Mouse (Mus musculus) embryonic facial prominence, embryonic 11.5 days (tissue): Measurements from ENCODE around the gene Rora. TPM values are rescaled to one million over a fixed set of nuclear protein-coding genes. Genes with fewer than 3 reads are reported as not detected.

ENCODE experiments used
- ATAC-seq: fragments of 200-750 bp; cut with Nextera tagmentation; replicated peaks from 2 replicates; pipeline ENCODE4 v1.8.0; 2017; ENCODE audit warnings: low read depth; ENCODE audit not compliant: insufficient number of reproducible peaks, low FRiP score, low TSS enrichment
- DNase-seq: peaks from one replicate; pipeline ENCODE4 v3.0.0-alpha.2; 2015; ENCODE audit warnings: low spot score
- H3K27ac ChIP-seq: fragments of 300-500 bp; sonication (generic); replicated peaks from 2 replicates; pipeline ENCODE4 v1.5.1; 2014; ENCODE audit warnings: mild to moderate bottlenecking, low read depth, low read length, control low read depth
- H3K27me3 ChIP-seq: fragments of 300-500 bp; sonication (generic); 2 replicates; pipeline ENCODE4 v1.6.1; 2014; ENCODE audit warnings: mild to moderate bottlenecking, low read length, moderate library complexity, mixed read lengths; ENCODE audit not compliant: control insufficient read depth, insufficient read depth
- H3K36me3 ChIP-seq: fragments of 300-500 bp; sonication (generic); replicated peaks from 2 replicates; pipeline ENCODE4 v1.6.1; 2014; ENCODE audit warnings: low read depth, mild to moderate bottlenecking, low read length, moderate library complexity, mixed read lengths; ENCODE audit not compliant: control insufficient read depth, insufficient read depth
- H3K4me1 ChIP-seq: fragments of 300-500 bp; sonication (generic); 2 replicates; pipeline ENCODE4 v1.6.1; 2014; ENCODE audit warnings: low read length, mixed read lengths; ENCODE audit not compliant: control insufficient read depth, insufficient read depth
- H3K4me2 ChIP-seq: fragments of 300-500 bp; sonication (generic); 2 replicates; pipeline ENCODE4 v1.6.1; 2014; ENCODE audit warnings: low read depth, mild to moderate bottlenecking, control low read depth, low read length, moderate library complexity
- H3K4me3 ChIP-seq: fragments of 300-500 bp; sonication (generic); 2 replicates; pipeline ENCODE4 v1.5.1; 2014; ENCODE audit warnings: low read depth, low read length, control low read depth
- H3K9ac ChIP-seq: fragments of 300-500 bp; sonication (generic); replicated peaks from 2 replicates; pipeline ENCODE4 v1.6.1; 2014; ENCODE audit warnings: mild to moderate bottlenecking, control low read depth, low read length
- H3K9me3 ChIP-seq: fragments of 300-500 bp; sonication (generic); replicated peaks from 2 replicates; pipeline ENCODE4 v1.6.1; 2016; ENCODE audit warnings: mild to moderate bottlenecking, low read length, inconsistent platforms, mixed read lengths; ENCODE audit not compliant: control insufficient read depth
- WGBS: fragments of 180-500 bp; shearing (Covaris S2); extraction: QIAGEN DNeasy Blood & Tissue Kit; methylation state at CpG from one replicate; pipeline ENCODE4 v1.1.7; 2014; 5-methylcytosine and 5-hydroxymethylcytosine counted together
- polyA plus RNA-seq: library from polyadenylated mRNA; unstranded; fragments of >200 nt; fragmentation: Nextera tagmentation; extraction: Ambion mirVana; gene quantifications from 2 replicates; pipeline ENCODE4 v1.2.1, GENCODE M21; 2014

Gene Rora
- polyA plus RNA-seq, 1 experiment from 2014 or later, result 5.7 TPM

DNA sequence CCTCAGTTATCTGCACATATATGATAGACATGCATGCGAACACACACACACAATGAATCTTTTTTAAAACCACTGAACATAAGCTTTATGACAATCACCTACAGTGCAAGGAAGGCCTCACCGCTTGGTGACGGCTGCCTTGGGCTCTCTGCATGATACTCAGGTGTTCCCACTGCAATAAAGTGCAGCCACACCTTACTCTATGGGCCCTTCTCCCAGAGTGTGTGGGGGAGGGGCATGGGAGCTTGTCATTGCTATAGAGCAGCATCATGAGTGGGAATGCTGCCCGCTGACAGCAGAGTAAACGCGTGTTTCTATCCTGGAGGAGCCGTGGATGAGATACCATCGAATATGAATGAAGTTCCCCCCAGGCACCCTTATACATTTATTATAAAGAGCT, 525.6 kb downstream of the Rora start:
- Histone ChIP-seq H3K27me3 (no peaks in the 10 kb centered on the region), H3K9ac (no peak overlapping the region), H3K9me3 (no peaks in the 10 kb centered on the region), H3K4me1 (no peaks in the 10 kb centered on the region), H3K36me3 (no peaks in the 10 kb centered on the region), H3K4me2 (no peak overlapping the region), H3K4me3 (no peak overlapping the region), H3K27ac (no peak overlapping the region)
- ATAC-seq (no peak), DNase-seq (no peak)
- WGBS, result 93% methylated on average over 8 of the region's 8 CpGs

DNA sequence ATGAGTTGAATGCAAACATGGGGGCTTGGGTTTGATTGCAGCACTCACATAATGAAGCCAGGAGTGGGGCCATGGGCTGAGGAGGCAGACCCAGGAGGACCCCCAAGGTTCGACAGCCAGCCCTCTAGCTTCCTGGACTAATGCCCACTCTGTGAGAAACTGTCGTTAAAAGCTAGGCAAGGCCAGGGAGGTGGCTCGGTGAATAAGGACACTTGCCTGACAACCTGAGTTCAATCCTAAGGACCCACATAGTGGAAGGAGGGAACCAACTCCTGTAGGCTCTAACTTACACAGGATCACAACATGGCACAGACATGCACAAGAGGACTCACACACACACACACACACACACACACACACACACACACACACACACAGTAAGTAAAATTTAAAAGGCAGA, 527.4 kb downstream of the Rora start:
- no peak for DNase-seq
- no peak overlapping the region for H3K4me2 ChIP-seq
- no peak overlapping the region for H3K4me3 ChIP-seq
- 51% methylated on average over 3 of the region's 3 CpGs for WGBS
- no peaks in the 10 kb centered on the region for H3K9me3 ChIP-seq
- H3K36me3 ChIP-seq, result no peaks in the 10 kb centered on the region
- no peaks in the 10 kb centered on the region for H3K27me3 ChIP-seq
- no peaks in the 10 kb centered on the region for H3K4me1 ChIP-seq
- H3K9ac ChIP-seq, result no peak overlapping the region
- H3K27ac ChIP-seq, result no peak overlapping the region
- ATAC-seq, result 0 out of 2 replicates have a peak, but pooled peaks have one; percentile 6

DNA sequence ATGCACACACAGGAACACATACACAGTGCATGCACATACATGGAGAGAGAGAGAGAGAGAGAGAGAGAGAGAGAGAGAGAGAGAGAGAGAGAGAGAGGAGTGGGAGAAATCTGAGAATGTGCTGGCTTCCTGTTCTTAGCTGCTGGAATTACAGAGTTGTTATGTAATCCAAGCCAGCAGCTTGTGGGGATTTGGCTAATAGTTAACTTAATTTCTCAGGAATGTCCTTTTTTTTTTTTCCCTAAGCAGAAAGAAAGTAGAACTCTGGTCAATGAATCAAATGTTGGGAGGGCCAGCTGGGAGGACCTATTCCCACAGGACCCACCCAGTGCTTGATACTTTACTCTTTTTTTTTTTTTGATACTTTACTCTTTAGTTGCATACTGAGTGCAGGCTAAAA, 527.8 kb downstream of the Rora start:
- Histone ChIP-seq H3K27ac (no peak overlapping the region), H3K4me3 (no peak overlapping the region), H3K36me3 (no peaks in the 10 kb centered on the region), H3K4me2 (no peak overlapping the region), H3K9me3 (no peaks in the 10 kb centered on the region), H3K27me3 (no peaks in the 10 kb centered on the region), H3K9ac (no peak overlapping the region), H3K4me1 (no peaks in the 10 kb centered on the region)
- 0 out of 2 replicates have a peak, but pooled peaks have one; percentile 39 for ATAC-seq
- peak; percentile 74 for DNase-seq

DNA sequence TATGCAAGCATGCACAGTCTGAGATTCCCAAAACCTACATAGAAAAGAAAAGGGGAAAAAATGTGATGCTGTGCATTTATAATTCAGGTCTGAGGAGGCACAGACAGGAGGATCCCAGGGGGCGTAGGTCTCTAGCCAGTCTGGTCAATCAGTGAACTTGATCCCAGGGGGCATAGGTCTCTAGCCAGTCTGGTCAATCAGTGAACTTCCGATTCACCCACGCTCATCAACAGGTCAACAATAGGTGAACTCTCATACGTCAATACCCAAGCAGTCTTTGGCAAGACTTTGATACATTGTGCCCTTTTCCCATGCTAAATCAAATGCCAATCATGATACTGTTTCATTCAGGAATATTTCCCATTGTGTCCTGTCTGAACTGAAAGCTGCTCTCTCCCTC, 530.3 kb downstream of the Rora start:
- DNase-seq, result no peak
- no peak overlapping the region for H3K27ac ChIP-seq
- H3K4me1 ChIP-seq, result no peaks in the 10 kb centered on the region
- WGBS, result 47% methylated on average over 4 of the region's 4 CpGs
- H3K4me2 ChIP-seq, result no peak overlapping the region
- no peaks in the 10 kb centered on the region for H3K27me3 ChIP-seq
- no peaks in the 10 kb centered on the region for H3K9me3 ChIP-seq
- H3K36me3 ChIP-seq, result no peaks in the 10 kb centered on the region
- no peak for ATAC-seq
- H3K9ac ChIP-seq, result no peak overlapping the region
- no peak overlapping the region for H3K4me3 ChIP-seq

DNA sequence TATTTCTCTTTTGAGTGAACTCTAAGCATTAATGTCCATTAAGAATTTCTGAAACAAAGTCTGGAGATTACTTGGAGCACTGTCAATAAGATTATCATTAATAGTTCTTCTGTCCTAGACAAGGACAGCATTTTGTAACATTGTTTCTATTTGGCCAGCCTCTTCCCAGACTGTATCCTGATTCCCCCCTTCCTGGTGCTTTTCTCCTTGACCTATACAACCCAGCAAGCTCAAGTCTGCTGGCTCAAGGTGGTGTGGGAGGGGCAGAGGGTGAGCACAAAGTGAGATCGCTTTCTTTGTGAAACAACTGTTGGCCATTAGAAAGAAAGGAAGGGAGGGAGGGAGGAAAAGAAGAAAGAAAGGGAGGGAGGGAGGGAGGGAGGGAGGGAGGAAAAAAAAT, 537.1 kb downstream of the Rora start:
- Histone ChIP-seq H3K27ac (no peak overlapping the region), H3K4me1 (no peaks in the 10 kb centered on the region), H3K9ac (no peak overlapping the region), H3K27me3 (no peaks in the 10 kb centered on the region), H3K36me3 (no peaks in the 10 kb centered on the region), H3K4me3 (no peak overlapping the region), H3K9me3 (no peaks in the 10 kb centered on the region), H3K4me2 (no peak overlapping the region)
- no CpG with 5 or more reads among the region's 1 CpGs for WGBS
- ATAC-seq, result no peak
- DNase-seq, result no peak

DNA sequence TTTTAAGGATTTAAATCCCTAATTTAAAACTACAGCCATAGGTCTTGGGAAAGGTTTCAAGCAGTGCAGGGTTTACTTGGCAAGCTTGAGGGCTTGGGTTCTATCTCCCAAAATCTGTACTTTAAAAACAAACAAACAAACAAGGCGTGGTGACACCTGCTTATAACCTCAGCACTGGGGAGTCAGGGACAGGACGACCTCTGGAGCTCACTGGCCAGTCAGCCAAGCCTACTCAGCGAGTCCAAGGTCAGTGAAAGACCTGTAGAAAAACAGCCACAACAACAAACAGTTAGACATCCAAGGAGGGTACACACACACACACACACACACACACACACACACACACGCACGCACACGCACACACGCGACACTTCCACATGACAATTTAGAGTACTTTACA, 538.9 kb downstream of the Rora start:
- Histone ChIP-seq H3K4me2 (no peak overlapping the region), H3K4me1 (no peaks in the 10 kb centered on the region), H3K4me3 (no peak overlapping the region), H3K9ac (no peak overlapping the region), H3K9me3 (no peaks in the 10 kb centered on the region), H3K27me3 (no peaks in the 10 kb centered on the region), H3K27ac (no peak overlapping the region), H3K36me3 (no peaks in the 10 kb centered on the region)
- ATAC-seq (no peak), DNase-seq (no peak)
- WGBS, result 85% methylated on average over 8 of the region's 8 CpGs

DNA sequence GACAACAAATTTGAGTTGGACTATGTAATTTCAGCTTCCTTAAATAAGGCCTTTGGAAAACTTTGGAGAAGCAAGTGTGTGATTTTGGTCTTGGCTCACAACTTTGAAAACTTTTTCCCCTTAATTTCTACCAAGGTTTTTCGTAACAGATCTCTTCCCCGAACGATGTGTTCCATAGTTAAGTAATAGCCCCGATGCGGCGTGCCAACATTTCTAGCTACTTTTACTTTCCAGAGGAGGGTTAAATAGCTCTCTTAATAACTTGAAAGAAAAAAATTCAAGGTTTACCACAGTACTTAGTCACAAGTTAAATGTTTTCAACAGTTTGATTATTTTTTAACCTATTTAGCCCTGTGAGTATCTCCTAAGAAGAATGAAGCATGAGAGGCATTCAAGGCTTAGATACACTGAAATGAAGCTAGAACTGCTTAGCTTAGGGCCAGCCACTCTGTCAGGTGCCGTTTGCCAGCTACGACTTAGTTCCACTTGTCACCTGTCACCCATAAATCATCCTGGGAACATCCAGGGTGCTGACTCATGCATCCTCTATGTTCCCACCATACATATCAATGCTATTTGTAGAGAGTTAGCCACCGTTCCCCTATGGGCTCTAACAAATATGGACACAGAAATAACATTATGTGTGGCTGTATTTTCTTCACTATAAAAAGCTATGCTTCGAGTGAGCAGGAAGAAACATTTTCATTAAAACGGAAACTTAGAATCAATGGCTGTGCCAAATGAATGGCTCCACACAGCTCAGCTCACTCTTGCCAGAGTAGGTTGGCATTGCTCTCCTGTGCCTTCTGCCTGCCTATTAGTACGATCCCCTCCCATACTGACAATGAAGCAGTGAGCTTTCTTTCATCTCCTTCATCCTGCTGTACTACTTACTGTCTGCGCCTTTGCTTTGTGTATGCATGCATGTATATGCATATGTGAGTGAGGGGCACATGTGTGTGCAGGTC, 541.3 kb downstream of the Rora start:
- 88% methylated on average over 13 of the region's 13 CpGs for WGBS

DNA sequence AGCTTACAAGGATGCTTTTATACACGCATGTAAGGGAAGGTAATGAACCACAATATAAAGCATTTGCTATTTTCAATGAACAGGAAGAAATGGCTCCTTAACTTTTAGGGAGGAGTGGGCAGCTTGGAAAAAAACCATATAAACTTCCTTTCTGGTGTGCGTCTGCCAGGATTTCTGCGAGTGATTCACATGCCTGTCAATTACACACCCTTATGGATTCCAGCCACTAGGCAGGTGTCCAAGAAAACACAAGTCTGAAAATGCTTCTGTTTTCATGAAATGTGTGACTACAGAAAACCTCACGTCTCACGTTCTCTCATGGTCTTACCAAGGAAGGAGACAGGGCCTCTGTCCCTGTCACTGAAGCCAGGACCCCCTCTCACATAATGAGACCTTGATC, 560.2 kb downstream of the Rora start:
- H3K36me3 ChIP-seq, result no peaks in the 10 kb centered on the region
- no peak for DNase-seq
- no peak overlapping the region for H3K4me3 ChIP-seq
- no peaks in the 10 kb centered on the region for H3K27me3 ChIP-seq
- no peak overlapping the region for H3K9ac ChIP-seq
- H3K9me3 ChIP-seq, result no peaks in the 10 kb centered on the region
- no peak for ATAC-seq
- H3K27ac ChIP-seq, result no peak overlapping the region
- H3K4me1 ChIP-seq, result no peaks in the 10 kb centered on the region
- H3K4me2 ChIP-seq, result no peak overlapping the region
- 78% methylated on average over 5 of the region's 5 CpGs for WGBS

More for the DNA sequence above, 541.3 kb downstream of the Rora start:
- Histone ChIP-seq H3K4me3 (no peak overlapping the region), H3K4me2 (no peak overlapping the region), H3K9me3 (no peaks in the 10 kb centered on the region), H3K27me3 (no peaks in the 10 kb centered on the region), H3K27ac (no peak overlapping the region), H3K4me1 (no peaks in the 10 kb centered on the region), H3K36me3 (no peaks in the 10 kb centered on the region), H3K9ac (no peak overlapping the region)
- DNase-seq, result no peak
- no peak for ATAC-seq
